Mouse (Mus musculus) T-helper 2 cell (primary cell): Measurements from ENCODE around the gene Kansl3.

Experiments used
- in situ Hi-C: fragments of 300-600 bp; cut with MboI, MseI; formaldehyde crosslinking; loops from one replicate; pipeline ENCODE4 v1.15.1; 2025; ENCODE audit warnings: high pct_unique_total_duplicates

Kansl3 gene

GRCm38 (mm10) chr1:36368969-36369645 is at the start of gene Kansl3:
TSS of gene Kansl3 (minus strand) at chr1:36369181.
- in situ Hi-C loops = no loop called here

DNA sequence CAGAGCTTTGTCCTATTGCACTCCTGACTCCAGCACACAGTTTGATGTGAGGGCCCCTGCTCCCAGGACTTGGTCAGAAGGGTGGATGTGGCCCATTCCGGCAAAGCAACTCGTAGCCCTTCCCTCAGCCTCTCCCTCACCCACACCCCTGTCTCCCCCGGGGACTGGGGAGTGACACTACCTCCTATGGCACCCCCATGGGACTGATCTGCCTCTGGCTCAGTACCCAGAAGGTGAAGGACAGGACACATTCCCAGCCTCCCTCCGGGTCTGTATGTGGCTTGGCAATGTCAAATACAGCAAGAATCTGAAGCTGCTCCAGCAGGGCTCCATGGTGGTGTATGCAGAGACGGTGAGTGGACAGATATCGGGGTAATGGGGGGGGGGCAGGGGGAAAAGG is 35.5 kb upstream of the Kansl3 start:
- in situ Hi-C loops = no loop called here

- in situ Hi-C loops = no loop called here
Observed at GRCm38 (mm10) chr1:36401509-36401908, 32.5 kb upstream of the Kansl3 start.

GRCm38 (mm10) chr1:36397041-36397440 is 28.1 kb upstream of the Kansl3 start:
- in situ Hi-C loops = no loop called here

- in situ Hi-C loops = no loop called here
Observed at GRCm38 (mm10) chr1:36379582-36379981, 10.6 kb upstream of the Kansl3 start.

- in situ Hi-C loops = no loop called here
Observed at GRCm38 (mm10) chr1:36378880-36379279, 9.9 kb upstream of the Kansl3 start.

DNA sequence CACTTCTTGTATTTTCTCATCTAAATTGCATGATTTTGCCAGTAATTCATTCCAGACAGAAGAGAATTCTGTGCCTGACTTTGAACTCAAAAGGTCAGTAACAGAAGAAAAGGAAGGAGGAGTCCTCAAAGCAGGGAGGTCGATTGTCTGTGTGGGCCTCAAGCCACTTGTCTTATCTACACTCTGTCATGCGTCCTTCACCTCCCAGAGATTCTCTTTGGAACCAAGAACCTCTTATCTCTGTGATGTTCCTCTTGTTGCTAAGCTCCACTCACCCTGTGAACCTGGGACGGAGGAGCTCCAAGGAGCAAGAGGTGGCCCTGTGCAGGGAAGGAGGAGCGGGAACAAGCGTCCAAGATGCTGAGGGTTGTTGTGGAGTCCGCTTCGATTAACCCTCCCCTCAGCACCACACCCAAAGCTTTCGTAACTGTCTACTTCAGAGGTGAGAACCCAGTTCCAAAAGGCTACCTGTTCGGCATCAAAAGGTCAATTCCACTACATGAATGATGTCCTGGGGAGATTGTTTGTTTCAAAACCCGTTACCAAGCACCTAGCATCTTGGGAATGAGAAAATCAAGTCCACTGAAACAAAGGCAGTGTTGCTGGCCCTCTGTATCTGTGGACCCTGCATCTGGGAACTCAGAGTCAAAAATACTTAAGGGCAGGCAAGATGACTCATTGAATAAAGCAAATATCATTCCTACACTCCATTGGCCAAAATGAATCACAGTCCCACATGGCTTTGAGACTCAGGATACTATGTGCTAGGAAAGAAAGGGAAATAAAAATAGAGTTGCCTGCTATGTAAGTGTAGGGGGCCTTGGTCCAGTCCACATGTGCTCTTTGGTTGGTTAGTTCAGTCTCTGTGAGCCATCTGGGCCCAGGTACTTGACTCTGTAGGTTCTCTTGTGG is 3.2 kb upstream of the Kansl3 start, which contains the start of gene Fer1l5:
Gene Fer1l5, plus strand, starts transcription at position 358 of the 912 bp plus-strand sequence.
- in situ Hi-C loops = no loop called here

- in situ Hi-C loops = no loop called here
Observed at GRCm38 (mm10) chr1:36370918-36371317, 1.9 kb upstream of the Kansl3 start.

- in situ Hi-C loops = no loop called here
Observed at GRCm38 (mm10) chr1:36368112-36368968, 641 bp downstream of the Kansl3 start.

- in situ Hi-C loops = no loop called here
Observed at GRCm38 (mm10) chr1:36367698-36368097, 1.3 kb downstream of the Kansl3 start.

DNA sequence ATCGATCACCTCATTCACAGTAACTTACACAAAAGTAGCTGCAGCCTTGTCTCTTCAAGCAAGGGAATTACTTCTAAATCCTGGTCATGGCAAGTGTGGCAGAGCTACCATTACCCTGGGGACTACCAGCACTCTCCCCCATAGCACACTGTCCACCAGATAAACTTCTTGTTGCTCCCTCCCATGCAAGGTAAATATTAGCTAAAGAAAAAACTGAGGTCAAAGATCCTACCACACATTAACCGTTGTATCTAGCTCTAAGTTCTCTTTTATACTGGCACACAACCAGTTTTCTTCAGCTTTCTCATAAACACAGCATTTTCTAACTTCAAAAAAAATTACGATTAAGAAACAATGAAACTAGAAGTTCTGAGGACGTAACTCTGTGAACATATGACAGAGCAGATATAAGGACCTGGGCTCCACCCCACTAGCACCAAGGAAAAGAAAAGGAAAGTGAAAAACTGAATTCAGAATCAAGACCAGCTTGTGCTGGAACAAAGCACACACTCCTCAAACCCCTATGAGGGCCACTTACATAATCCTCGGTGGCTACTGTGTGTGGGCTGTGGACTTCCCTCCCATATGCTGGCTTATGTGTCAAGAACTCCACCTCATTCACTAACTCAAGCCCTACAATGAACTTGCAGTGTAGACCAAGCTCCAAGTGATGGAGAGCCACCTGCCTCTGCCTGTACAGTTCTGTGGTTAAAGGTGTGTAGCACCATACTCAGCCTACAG is 11.9 kb downstream of the Kansl3 start:
- in situ Hi-C loops = no loop called here

- in situ Hi-C loops = no loop called here
Observed at GRCm38 (mm10) chr1:36352351-36352750, 16.6 kb downstream of the Kansl3 start.

DNA sequence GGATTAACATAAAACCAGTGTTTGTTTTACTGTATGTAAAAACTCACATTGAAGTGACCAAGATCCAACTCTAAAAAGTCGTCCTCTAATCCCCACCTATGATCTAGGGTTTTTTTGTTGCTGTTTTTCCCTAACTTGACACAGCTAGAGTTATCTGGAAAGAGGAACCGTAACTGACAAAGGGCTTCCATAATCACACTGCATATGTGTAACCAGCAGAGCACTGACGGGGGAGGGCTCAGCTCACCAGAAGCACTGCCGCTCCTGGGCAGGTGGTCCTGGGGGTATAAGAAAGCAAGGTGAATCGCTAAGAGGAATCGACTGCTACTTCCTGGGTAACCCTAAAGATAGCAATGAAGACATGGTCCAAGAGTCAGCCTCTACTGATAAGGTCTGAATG is 26.4 kb downstream of the Kansl3 start:
- in situ Hi-C loops = no loop called here

DNA sequence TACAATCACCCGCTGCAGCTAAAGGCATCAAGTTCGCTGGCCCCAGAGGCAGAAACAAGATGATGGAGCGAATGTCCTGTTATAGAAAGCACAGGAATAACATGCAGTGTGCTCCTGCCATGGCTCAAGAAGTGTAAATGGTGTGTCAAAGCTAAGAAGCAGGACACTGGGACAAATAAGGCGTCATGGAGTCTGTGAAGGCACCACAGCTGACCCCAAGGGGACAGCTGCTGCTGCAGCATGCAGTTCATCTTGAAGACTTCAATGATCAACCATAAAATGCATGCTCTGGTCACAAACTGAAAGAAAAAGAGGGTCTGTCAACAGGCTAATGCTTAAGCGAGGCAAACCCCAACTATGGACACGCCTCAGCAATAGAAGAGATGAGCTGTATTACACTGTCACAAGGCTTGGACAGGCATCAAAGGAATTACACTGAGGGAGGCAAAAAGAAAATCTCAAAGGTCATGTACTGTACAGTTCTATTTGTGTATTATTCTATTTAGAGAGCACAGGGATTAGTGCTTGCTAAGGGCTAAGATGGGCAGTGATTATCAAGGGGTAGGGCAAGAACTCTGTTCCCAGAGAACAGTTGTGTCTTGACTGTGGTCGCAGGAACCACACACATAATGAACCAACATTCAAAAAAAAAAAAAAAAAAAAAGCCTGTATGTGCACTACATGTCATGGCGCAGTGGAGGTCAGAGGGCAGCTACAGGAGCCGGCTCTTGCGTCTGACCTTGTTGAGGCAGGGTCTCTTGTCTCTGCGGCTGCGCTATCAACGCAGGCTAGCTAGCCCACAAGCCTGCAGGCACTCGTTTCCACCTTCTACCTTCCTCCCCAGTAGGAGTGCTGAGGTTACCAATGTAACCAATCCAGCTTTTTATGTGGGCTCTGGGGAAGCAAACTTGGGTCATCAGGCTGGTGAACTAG is 35.8 kb downstream of the Kansl3 start:
- in situ Hi-C loops = no loop called here

- in situ Hi-C loops = no loop called here
Observed at GRCm38 (mm10) chr1:36331743-36332142, 37.2 kb downstream of the Kansl3 start.

DNA sequence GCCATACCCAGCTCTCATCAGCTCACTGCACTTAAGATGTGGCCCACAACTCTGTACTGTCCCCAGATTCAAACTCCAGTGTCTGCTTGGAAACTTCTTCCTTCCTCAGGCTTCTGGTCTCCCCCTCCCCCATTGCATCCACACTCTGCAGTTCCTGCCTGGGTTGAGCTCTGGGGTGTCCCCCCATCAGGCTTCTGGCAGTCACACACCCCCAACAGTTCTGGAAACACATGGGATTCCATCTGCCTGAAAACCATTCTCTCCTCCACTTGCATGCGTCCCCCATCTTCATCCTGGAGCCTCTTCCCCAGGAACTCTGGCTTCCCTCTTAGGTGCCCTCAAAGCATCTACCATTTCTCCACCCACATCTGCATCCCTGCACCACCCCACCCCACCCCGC is 42.2 kb downstream of the Kansl3 start:
- in situ Hi-C loops = no loop called here

DNA sequence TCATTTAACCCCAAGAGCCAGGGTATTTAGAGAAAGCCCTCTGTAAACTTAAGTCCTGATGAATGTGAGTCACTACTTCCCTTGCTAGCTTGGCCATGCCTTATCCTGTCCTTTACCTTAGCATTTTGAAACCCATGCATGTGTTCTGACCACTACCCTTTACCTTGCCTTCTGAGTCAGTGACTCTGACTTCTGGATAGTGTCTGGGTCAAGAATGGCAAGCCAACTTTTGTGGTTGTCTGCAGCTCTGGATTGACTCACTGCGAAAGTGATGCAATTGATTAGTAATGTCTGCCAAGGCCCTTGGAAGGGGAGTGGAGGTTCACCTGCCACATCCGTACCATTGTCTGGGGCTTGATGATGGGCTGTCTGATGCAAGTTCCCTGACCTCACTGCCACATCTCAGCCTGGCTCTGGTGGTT is 43.1 kb downstream of the Kansl3 start:
- in situ Hi-C loops = no loop called here

GRCm38 (mm10) chr1:36323746-36324448 is 45.1 kb downstream of the Kansl3 start:
- in situ Hi-C loops = no loop called here

GRCm38 (mm10) chr1:36323076-36323475 is 45.9 kb downstream of the Kansl3 start:
- in situ Hi-C loops = no loop called here
